Mouse (Mus musculus) erythroblast, embryonic 14.5 days (primary cell): ENCODE results near the gene Serpinb6b. TPM values are rescaled to one million over a fixed set of nuclear protein-coding genes. Genes with fewer than 3 reads are reported as not detected.

Experiments used
- H3K27me3 ChIP-seq: 2 replicates; pipeline ENCODE4 v1.6.1; 2012; ENCODE audit warnings: inconsistent platforms; ENCODE audit not compliant: control insufficient read depth
- H3K36me3 ChIP-seq: 2 replicates; pipeline ENCODE4 v1.6.1; 2012; ENCODE audit warnings: mild to moderate bottlenecking, inconsistent platforms; ENCODE audit not compliant: control insufficient read depth
- H3K4me1 ChIP-seq: 2 replicates; pipeline ENCODE4 v1.6.1; 2012; ENCODE audit warnings: inconsistent platforms; ENCODE audit not compliant: control insufficient read depth
- H3K4me3 ChIP-seq: replicated peaks from 2 replicates; pipeline ENCODE3; 2012; ENCODE audit warnings: moderate library complexity, mild to moderate bottlenecking, inconsistent platforms
- H3K9me3 ChIP-seq: 2 replicates; pipeline ENCODE4 v1.6.1; 2012; ENCODE audit warnings: low read length, inconsistent platforms, mixed read lengths; ENCODE audit not compliant: control insufficient read depth
- GATA1 ChIP-seq: IDR thresholded peaks from 2 replicates; pipeline ENCODE4 v1.6.1; 2012; ENCODE audit warnings: low read length, inconsistent platforms, mixed read lengths
- TAL1 ChIP-seq: IDR thresholded peaks from 3 replicates; pipeline ENCODE4 v1.6.1; 2012; ENCODE audit warnings: low read length, inconsistent platforms, mixed read lengths
- polyA plus RNA-seq: library from polyadenylated mRNA; stranded (reverse); fragments of >175 nt; gene quantifications from 2 replicates; pipeline ENCODE4 v1.2.3, GENCODE M21; 2012

The Serpinb6b gene
- polyA plus RNA-seq, 1 experiment, result 0.09 TPM

DNA sequence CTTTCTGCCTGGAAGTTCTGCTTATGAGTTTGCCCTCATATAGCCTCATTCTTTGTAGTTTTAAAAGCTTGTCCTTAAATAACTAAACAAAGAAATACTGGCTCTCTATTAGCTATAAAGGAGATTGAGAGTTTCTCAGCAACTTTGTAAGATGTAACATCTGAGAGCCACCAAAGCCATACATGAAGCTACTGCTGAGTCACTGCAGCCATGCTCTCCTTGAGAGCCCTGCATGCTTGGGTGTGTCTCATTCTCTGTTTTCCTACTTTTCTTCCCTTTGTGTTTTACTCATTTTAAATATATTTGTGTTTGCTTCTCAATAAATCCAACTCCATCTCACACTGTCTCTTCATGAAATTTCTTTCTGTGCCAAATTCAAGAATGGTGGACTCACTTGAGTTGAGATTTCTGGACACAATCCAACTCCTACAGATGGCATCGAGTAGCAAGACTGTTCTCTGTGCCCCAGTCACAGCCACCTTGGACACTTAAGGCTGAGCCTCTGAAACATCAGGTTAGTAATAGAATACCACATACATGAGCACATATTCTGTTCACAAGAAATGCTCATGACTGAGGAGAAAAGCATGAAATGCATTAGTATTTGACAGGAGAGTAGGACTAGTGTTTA lies 61.5 kb downstream of the Serpinb6b start:
- no peaks in the 10 kb centered on the region for H3K9me3 ChIP-seq
- H3K27me3 ChIP-seq, result no peaks in the 10 kb centered on the region
- H3K36me3 ChIP-seq, result no peaks in the 10 kb centered on the region
- no peak overlapping the region for H3K4me3 ChIP-seq
- TF ChIP-seq GATA1, result no peak
- TF ChIP-seq TAL1, result no peak
- H3K4me1 ChIP-seq, result peaks cover 27% of the 10 kb centered on the region

DNA sequence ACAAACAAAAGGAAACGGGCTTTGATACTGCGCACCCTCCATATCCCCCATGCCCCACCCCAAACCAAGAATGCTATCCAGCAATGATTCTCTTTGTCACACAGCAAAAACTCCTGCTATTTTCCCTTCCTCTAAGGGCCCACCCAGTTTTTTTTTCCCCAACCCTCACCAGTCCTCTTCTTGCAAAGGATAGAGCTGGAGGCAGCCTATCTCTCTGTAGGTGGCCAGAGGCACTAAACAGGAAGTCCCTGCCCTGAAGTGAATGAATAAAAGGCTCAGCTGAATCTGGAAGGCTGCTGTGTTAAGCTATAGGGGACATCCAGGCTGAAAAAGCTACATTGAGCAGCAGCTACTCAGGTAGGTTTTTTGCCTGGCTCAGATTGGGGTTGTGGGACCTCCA lies 62.2 kb downstream of the Serpinb6b start, which contains the start of gene Serpinb9b:
Serpinb9b (plus strand) TSS at position 173 of the 400 bp plus-strand sequence.
- H3K27me3 ChIP-seq, result no peaks in the 10 kb centered on the region
- no peak within 1 kb of the TSS for H3K4me3 ChIP-seq
- H3K4me1 ChIP-seq, result peaks cover 27% of the 10 kb centered on the region
- no peaks in the 10 kb centered on the region for H3K9me3 ChIP-seq
- H3K36me3 ChIP-seq, result no peaks in the 10 kb centered on the region
- TF ChIP-seq TAL1, result no peak
- TF ChIP-seq GATA1, result no peak

DNA sequence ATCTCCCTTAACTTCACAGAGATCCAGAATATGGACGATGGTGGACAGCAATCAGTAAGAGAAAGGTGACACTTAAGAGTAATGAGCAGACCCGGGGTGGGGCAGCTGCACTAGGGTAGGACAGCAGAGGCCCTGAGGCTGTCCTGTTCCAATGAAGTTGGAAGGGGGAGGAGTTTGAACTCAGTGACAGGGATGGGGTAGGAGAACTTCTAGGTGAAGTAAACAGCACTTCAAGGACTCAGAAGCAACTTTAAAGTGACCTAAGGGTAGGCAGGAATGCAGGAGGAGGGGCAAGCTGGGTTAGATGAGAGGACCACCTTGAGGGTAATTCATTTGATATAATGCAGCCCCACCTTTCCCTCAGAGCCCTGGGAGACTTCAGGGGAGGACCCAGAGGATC lies 63.1 kb downstream of the Serpinb6b start:
- H3K27me3 ChIP-seq, result no peaks in the 10 kb centered on the region
- TF ChIP-seq GATA1, result no peak
- no peak for TF ChIP-seq TAL1
- no peak overlapping the region for H3K4me3 ChIP-seq
- H3K36me3 ChIP-seq, result no peaks in the 10 kb centered on the region
- H3K4me1 ChIP-seq, result peaks cover 27% of the 10 kb centered on the region
- no peaks in the 10 kb centered on the region for H3K9me3 ChIP-seq

DNA sequence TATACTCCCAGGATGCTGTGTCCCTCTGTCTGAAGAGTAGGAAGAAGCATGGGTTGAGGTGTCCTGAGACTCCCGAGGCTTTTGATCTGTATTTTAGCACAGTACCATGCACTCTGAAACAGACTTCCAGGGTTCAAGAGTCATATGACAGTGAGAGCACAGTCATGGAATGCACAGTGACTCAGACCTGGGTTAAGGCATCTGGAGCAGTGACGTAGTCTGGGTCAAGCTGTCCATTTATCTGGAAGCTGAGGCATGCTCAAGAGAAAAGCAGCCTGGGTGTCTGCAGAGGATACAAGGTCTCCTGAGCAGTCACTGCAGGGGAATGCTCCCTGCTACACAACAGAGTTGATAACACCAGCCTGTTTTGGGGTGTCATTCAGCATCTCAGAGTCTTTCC lies 63.5 kb downstream of the Serpinb6b start:
- Histone ChIP-seq H3K36me3 (no peaks in the 10 kb centered on the region), H3K4me1 (peaks cover 27% of the 10 kb centered on the region), H3K27me3 (no peaks in the 10 kb centered on the region), H3K4me3 (no peak overlapping the region), H3K9me3 (no peaks in the 10 kb centered on the region)
- TF ChIP-seq GATA1, result no peak
- TF ChIP-seq TAL1, result no peak

Other genes starting within 250 kb of the Serpinb6b start
- not detected in 2 replicates for gene Mylk4, start 181.3 kb upstream of the Serpinb6b start, polyA plus RNA-seq
- 3.6 and 3.7 TPM in 2 replicates for gene Wrnip1, start 163.2 kb upstream of the Serpinb6b start, polyA plus RNA-seq
- gene D930007J09Rik, start 162.4 kb upstream of the Serpinb6b start, polyA plus RNA-seq, result not detected in 2 replicates
- gene Serpinb1a, start 114.0 kb upstream of the Serpinb6b start, polyA plus RNA-seq, result 0.04 TPM in 1 of 2 replicates, not detected in the other
- not detected in 2 replicates for gene Serpinb1c, start 67.0 kb upstream of the Serpinb6b start, polyA plus RNA-seq
- 0.01 TPM in 1 of 2 replicates, not detected in the other for gene Serpinb9, start 38.0 kb downstream of the Serpinb6b start, polyA plus RNA-seq
- not detected in 2 replicates for gene Serpinb9b, start 62.2 kb downstream of the Serpinb6b start, polyA plus RNA-seq
- not detected in 2 replicates for gene Serpinb1b, start 113.4 kb downstream of the Serpinb6b start, polyA plus RNA-seq
- not detected in 2 replicates for gene Serpinb9c, start 194.5 kb downstream of the Serpinb6b start, polyA plus RNA-seq
- gene Serpinb9d, start 227.8 kb downstream of the Serpinb6b start, polyA plus RNA-seq, result not detected in 2 replicates